Mouse (Mus musculus): ENCODE data around the gene Hydin. TPM values are rescaled to one million over a fixed set of nuclear protein-coding genes. Genes with fewer than 3 reads are reported as not detected.

The Hydin gene
- total and polyA plus RNA-seq, 3 experiments, result not detected

DNA sequence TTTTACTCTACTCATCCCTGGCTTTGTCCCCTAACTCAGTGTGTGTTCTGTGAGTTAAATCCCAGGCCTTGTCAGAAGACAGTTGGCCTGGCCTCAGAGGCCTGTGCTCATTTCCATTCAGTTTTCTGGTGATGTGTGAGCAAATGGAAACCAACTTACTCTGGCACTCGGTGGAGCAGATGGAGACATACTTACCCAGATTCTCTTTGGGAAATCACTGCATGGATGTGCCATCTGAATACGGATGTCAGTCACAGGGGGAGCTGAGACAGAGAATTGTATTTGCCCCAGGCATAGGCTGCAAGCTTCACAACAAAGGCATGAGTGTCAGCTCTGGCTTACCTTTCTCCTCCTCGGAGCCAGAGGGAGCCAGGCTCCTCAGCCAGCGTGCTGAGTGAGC lies 359.7 kb downstream of the Hydin start:
- Histone ChIP-seq H3K36me3 (ENCODE audit: control insufficient read depth in 1 of 2, insufficient read depth in 2 of 2, low read length in 2 of 2) (peaks cover 0 to 4% of the 10 kb centered on the region in 2 experiments; a peak in 3 of 4 replicates), H3K27me3 (ENCODE audit: control insufficient read depth in 1 of 2, insufficient read depth in 2 of 2, low read length in 2 of 2) (no peaks in the 10 kb centered on the region), H3K9ac (ENCODE audit: control insufficient read depth, low read depth, low read length, poor library complexity, severe bottlenecking) (no peak overlapping the region), H3K4me1 (ENCODE audit: control insufficient read depth in 1 of 2, insufficient read depth in 2 of 2, low read length in 2 of 2) (0 out of 4 replicates have a peak, but pooled peaks cover 0 to 4% of the 10 kb centered on the region in 2 experiments), H3K4me3 (ENCODE audit: control insufficient read depth in 1 of 2, insufficient read depth in 1 of 2, low read depth in 2 of 2, low read length in 2 of 2) (no peak overlapping the region), H3K9me3 (replicated peaks; ENCODE audit: insufficient read depth, low read length) (no peaks in the 10 kb centered on the region), H3K27ac (ENCODE audit: control insufficient read depth, low read depth, low read length) (no peak overlapping the region), H3K79me2 (ENCODE audit: control insufficient read depth, insufficient read depth, low read length, poor library complexity) (peaks cover 65% of the 10 kb centered on the region)
- no peak for DNase-seq (ENCODE audit: low read depth, low spot score)
- no peak for TF ChIP-seq CHD2 (IDR thresholded peaks at IDR 0.05; ENCODE audit: low read length)
- TF ChIP-seq ETS1 (IDR thresholded peaks at IDR 0.05; ENCODE audit: low read depth, low read length), result no peak
- TF ChIP-seq ELF1 (IDR thresholded peaks at IDR 0.05; ENCODE audit: low read depth, low read length), result no peak
- no peak for TF ChIP-seq NRF1 (IDR thresholded peaks at IDR 0.05; ENCODE audit: insufficient read depth, low read depth, low read length, poor library complexity, severe bottlenecking)
- TF ChIP-seq POLR2A (IDR thresholded peaks at IDR 0.05; ENCODE audit: control insufficient read depth in 1 of 2, insufficient read depth in 1 of 2, low read depth in 1 of 2, low read length in 2 of 2, poor library complexity in 1 of 2), result no peak
- TF ChIP-seq BHLHE40 (IDR thresholded peaks at IDR 0.05; ENCODE audit: borderline replicate concordance, low read depth, low read length), result no peak
- TF ChIP-seq UBTF (IDR thresholded peaks at IDR 0.05; ENCODE audit: borderline replicate concordance, insufficient read depth, low read depth, low read length), result no peak
- TF ChIP-seq RCOR1 (IDR thresholded peaks at IDR 0.05; ENCODE audit: low read depth, low read length), result no peak
- TF ChIP-seq USF1 (IDR thresholded peaks at IDR 0.05; ENCODE audit: low read depth, low read length), result no peak
- TF ChIP-seq ZNF384 (IDR thresholded peaks at IDR 0.05; ENCODE audit: low read depth, low read length), result no peak
- no peak for TF ChIP-seq MEF2A (IDR thresholded peaks at IDR 0.05; ENCODE audit: extremely low read depth, insufficient replicate concordance, low read depth, low read length, poor library complexity, severe bottlenecking)
- TF ChIP-seq TCF12 (IDR thresholded peaks at IDR 0.05; ENCODE audit: low read depth, low read length), result no peak
- no peak for TF ChIP-seq EP300 (IDR thresholded peaks at IDR 0.05; ENCODE audit: low read depth in 1 of 2, low read length in 2 of 2)

GRCm38 (mm10) chr8:110629245-110630063 lies 362.7 kb downstream of the Hydin start:
- TF ChIP-seq RAD21 (IDR thresholded peaks at IDR 0.05; ENCODE audit: low read depth, low read length) (peak; percentile 27), MEF2A (IDR thresholded peaks at IDR 0.05; ENCODE audit: extremely low read depth, insufficient replicate concordance, low read depth, low read length, poor library complexity, severe bottlenecking) (no peak), CTCF (IDR thresholded peaks at IDR 0.05 in 2 of 3, conservative IDR thresholded peaks at IDR 0.05 in 1 of 3; ENCODE audit: control insufficient read depth in 1 of 3, insufficient read depth in 1 of 3, low read depth in 2 of 3, low read length in 3 of 3, poor library complexity in 1 of 3, severe bottlenecking in 1 of 3) (peak; percentile 52 to 76 (median 74)), MYC (IDR thresholded peaks at IDR 0.05; ENCODE audit: low read depth, low read length) (no peak), SMC3 (IDR thresholded peaks at IDR 0.05; ENCODE audit: low read depth, low read length) (0 out of 2 replicates have a peak, but pooled peaks have one; percentile 14), ZC3H11A (IDR thresholded peaks at IDR 0.05; ENCODE audit: low read depth, low read length) (no peak)
- Histone ChIP-seq H3K4me1 (ENCODE audit: control insufficient read depth in 1 of 2, insufficient read depth in 2 of 2, low read length in 2 of 2) (no peaks in the 10 kb centered on the region), H3K9ac (ENCODE audit: control insufficient read depth, low read depth, low read length, poor library complexity, severe bottlenecking) (no peak overlapping the region), H3K9me3 (replicated peaks; ENCODE audit: insufficient read depth, low read length) (no peaks in the 10 kb centered on the region), H3K27ac (ENCODE audit: control insufficient read depth, low read depth, low read length) (no peak overlapping the region), H3K36me3 (ENCODE audit: control insufficient read depth in 1 of 2, insufficient read depth in 2 of 2, low read length in 2 of 2) (peaks cover 0 to 4% of the 10 kb centered on the region in 2 experiments; a peak in 3 of 4 replicates), H3K27me3 (ENCODE audit: control insufficient read depth in 1 of 2, insufficient read depth in 2 of 2, low read length in 2 of 2) (no peaks in the 10 kb centered on the region), H3K4me3 (ENCODE audit: control insufficient read depth in 1 of 2, insufficient read depth in 1 of 2, low read depth in 2 of 2, low read length in 2 of 2) (no peak overlapping the region), H3K79me2 (ENCODE audit: control insufficient read depth, insufficient read depth, low read length, poor library complexity) (peaks cover 39% of the 10 kb centered on the region)
- peak; percentile 72 for DNase-seq (ENCODE audit: low read depth, low spot score)

All from MEL (cell line).